Mouse (Mus musculus) spleen, adult 2 months (tissue): ENCODE data around the gene Pex1.

Source experiments
- CTCF ChIP-seq: fragments of 200-500 bp; IDR thresholded peaks from 2 replicates; pipeline ENCODE4 v1.5.1; 2011; ENCODE audit warnings: mild to moderate bottlenecking, inconsistent platforms; ENCODE audit not compliant: insufficient read depth, insufficient read length, insufficient replicate concordance; ENCODE audit errors: extremely low read depth
- POLR2A ChIP-seq: fragments of 200-500 bp; IDR thresholded peaks from 2 replicates; pipeline ENCODE4 v1.6.1; 2011; ENCODE audit warnings: low read depth, low read length, inconsistent platforms

- TF ChIP-seq CTCF: no peak
- no peak for TF ChIP-seq POLR2A
Measured at GRCm38 (mm10) chr5:3577939-3578338, 17.9 kb upstream of the Pex1 start.
